Mouse (Mus musculus): Measurements from ENCODE around the gene Parp11.

- no peak for TF ChIP-seq CTCF (conservative IDR thresholded peaks at IDR 0.05; ENCODE audit: low read length)
- TF ChIP-seq POU5F1 (IDR thresholded peaks at IDR 0.05; ENCODE audit: borderline replicate concordance, low read length): no peak
These were observed 50.4 kb downstream of the Parp11 start for GRCm38 (mm10) chr6:127496841-127497656.

All from E14TG2a.4 (cell line).